Mouse (Mus musculus) E14TG2a.4 (cell line): ENCODE data around the gene Pparg.

Source experiments
- CTCF ChIP-seq: conservative IDR thresholded peaks from 2 replicates; pipeline ENCODE4 v1.5.1; 2014; ENCODE audit warnings: low read length
- NANOG ChIP-seq: IDR thresholded peaks from 2 replicates; pipeline ENCODE4 v1.6.1; 2014; ENCODE audit warnings: borderline replicate concordance, low read length, mixed read lengths
- POU5F1 ChIP-seq: IDR thresholded peaks from 2 replicates; pipeline ENCODE4 v1.6.1; 2014; ENCODE audit warnings: low read length, borderline replicate concordance

GRCm38 (mm10) chr6:115464661-115465060 is 103.9 kb downstream of the Pparg start:
- TF ChIP-seq CTCF (no peak), NANOG (no peak), POU5F1 (no peak)
